Mouse (Mus musculus): ENCODE results near the gene Stfa2l1. TPM values are rescaled to one million over a fixed set of nuclear protein-coding genes. Genes with fewer than 3 reads are reported as not detected.
"Not testable (repeated sequence)": the region's sequence is repeated elsewhere in the genome, so short reads cannot be mapped to it uniquely, and the experiment has no call there.

Gene Stfa2l1
- not detected in 2 replicates for total RNA-seq (2021)
- long read RNA-seq: 0 reads

- no peak for DNase-seq
Measured at GRCm38 (mm10) chr16:36156402-36156975, at the start of gene Stfa2l1. Stfa2l1 (plus strand) TSS chr16:36156811.

DNA sequence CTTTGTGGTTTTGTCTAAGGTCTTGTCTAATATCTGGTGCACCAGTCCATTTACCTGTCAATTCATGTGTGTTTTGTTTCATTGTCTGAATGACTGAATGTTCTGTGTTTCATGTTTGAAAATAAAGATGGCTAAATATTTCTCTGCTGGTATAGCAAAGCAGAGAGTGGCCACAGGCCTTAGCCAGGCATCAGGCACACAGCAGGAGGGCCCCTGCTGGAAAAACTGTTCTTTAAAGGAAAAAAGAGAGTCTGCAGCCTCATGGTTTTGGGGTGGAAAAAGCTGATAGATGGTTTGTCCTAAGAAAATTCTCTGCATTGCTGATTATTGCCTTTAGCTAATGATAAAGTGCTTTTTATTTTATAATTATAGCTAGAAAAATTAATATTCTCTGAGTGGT is 45.1 kb upstream of the Stfa2l1 start:
- DNase-seq: not testable (repeated sequence)

DNA sequence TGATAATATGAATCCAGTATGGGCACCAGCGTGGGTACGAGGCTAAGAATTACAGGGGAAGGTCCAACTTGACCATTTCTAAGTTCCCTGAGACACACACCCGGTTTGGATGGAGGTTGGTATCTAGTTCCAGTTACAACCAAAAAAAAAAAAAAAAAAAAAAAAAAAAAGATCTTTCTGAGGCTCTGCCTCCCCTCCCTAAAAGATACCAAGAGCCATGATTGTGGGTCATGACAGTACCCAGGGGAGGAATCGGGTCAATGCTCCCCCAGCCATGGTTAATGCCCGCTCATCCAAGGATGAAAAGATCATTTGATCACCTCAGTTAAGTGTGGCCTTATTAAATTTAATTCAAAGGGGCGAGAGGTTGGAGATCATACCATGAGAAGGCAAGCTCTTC is 40.9 kb upstream of the Stfa2l1 start:
- DNase-seq: not testable (repeated sequence)

GRCm38 (mm10) chr16:36128092-36128491 is 28.5 kb upstream of the Stfa2l1 start:
- DNase-seq: no peak

GRCm38 (mm10) chr16:36131141-36131540 is 25.5 kb upstream of the Stfa2l1 start, which contains the start of gene Csta1:
Csta1 (minus strand) TSS chr16:36131241.
- DNase-seq: no peak

DNA sequence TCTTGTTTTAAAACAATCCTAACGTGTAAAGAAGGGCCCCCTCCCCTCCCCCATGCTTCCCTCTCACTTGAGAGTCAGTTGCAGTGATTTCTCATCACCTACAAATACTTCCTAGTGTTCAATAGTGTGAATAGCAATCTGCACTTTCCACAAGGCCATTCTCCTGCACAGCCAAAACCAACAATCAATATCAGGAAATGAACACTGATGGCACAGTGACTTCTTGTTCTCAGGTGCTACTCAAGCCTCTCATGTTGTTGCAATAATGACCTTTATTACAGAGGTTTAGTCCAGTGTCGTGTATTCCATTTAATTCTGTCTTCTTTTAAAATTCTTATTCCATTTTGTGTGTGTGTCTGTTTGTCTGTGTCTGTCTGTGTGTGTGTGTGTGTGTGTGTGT is 18.4 kb upstream of the Stfa2l1 start:
- no peak for DNase-seq

GRCm38 (mm10) chr16:36167841-36168240 is 11.2 kb downstream of the Stfa2l1 start:
- DNase-seq: not testable (repeated sequence)

DNA sequence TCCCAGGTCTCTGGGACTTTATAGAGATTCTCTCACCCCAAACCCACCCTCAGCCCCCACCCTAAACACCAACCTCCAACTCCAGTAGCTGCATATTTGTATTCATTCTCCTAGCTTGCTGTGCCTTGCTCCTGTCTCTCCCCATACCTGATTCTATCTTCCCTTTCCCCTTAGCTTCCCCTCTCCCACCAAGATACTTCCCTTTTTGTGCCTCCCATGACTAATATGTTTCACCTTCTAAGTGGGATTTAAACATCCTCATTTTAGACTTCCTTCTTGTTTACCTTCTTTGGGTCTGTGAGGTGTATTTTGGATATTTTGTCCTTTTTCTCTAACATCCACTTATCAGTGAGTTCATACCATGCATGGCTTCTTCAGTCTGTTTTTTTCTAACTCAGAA is 19.5 kb downstream of the Stfa2l1 start:
- DNase-seq: no peak

GRCm38 (mm10) chr16:36179910-36180309 is 23.3 kb downstream of the Stfa2l1 start:
- DNase-seq: no peak

DNA sequence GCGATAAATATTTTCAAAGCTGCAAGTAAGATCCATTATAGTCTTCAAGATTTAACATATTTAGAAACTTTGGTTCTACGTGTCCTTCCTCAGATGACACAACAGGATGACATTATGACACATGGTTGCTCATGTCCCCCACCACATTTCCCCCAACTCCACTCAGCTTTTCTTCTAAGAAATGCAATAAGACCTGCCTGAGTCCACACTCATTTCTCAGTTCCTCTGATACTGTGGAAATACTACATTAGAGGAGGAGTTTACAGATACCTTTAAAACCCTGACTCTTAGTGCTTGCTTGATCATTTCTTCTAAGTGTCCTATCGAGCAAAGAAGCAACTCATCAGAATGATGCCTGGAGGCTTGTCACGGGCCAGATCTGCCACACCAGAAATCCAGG is 27.3 kb downstream of the Stfa2l1 start, which contains the start of gene Gm5483:
TSS of gene Gm5483 (plus strand) at position 301 of the 400 bp plus-strand sequence.
- DNase-seq: not testable (repeated sequence)

DNA sequence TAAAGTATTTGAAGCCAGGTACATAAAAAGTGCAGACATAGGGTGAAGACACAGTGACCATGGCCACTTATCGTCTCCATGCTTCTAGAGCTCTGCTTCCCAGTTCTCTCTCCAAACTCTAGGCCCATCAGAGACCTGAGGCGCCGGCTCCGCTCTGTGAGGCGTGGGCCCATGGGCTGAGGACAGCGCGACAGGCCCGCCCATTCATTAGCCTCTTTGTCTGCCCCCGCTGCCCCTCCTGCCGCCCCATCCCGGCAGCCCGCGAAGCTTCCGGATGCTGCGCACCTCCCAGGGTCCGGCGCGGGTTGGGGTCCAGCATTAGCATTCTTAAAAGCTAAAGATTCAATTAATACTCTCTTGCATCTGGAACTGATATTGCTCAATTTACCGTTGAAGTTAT is 42.6 kb downstream of the Stfa2l1 start:
- no peak for DNase-seq

GRCm38 (mm10) chr16:36203846-36204245 is 47.2 kb downstream of the Stfa2l1 start:
- no peak for DNase-seq

GRCm38 (mm10) chr16:36205684-36206083 is 49.1 kb downstream of the Stfa2l1 start:
- not testable (repeated sequence) for DNase-seq

DNA sequence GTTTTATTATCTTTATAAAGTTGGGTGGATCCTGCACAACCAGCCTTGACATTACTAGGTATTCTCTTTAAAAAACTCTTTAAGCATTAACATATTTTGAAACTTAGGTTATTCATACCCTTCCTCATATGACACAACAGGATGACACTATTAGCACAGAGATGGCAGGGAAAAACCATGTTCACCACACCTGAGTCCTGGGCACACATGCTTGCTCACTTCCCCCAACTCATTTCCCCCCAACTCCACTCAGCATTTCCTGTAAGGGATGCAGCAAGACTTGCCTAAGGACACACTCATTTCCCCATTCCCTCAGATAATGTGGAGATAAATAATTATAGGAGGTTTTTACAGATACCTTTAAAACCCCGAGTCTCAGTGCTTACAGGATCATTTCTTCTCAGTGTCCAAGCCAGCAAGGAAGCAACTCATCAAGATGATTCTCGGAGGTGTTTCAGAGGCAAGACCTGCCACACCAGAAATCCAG is 53.4 kb downstream of the Stfa2l1 start, which contains the start of gene Gm5416:
TSS of gene Gm5416 (plus strand) at position 437 of the 487 bp plus-strand sequence.
- DNase-seq: no peak

Other genes starting within 250 kb of the Stfa2l1 start
- 10.0 and 14.3 TPM in 2 replicates for gene Parp9, start 218.3 kb upstream of the Stfa2l1 start, total RNA-seq (2021)
- 6.9 and 10.8 TPM in 2 replicates for gene Dtx3l, start 217.7 kb upstream of the Stfa2l1 start, total RNA-seq (2021)
- 62.0 and 69.0 TPM in 2 replicates for gene Kpna1, start 178.1 kb upstream of the Stfa2l1 start, total RNA-seq (2021)
- gene Wdr5b, start 115.6 kb upstream of the Stfa2l1 start, total RNA-seq (2021): 5.7 and 5.9 TPM in 2 replicates
- gene Fam162a, start 85.2 kb upstream of the Stfa2l1 start, total RNA-seq (2021): 164 TPM in 2 replicates
- gene Ccdc58, start 85.1 kb upstream of the Stfa2l1 start, total RNA-seq (2021): 54.1 and 66.4 TPM in 2 replicates
- gene Csta1, start 25.6 kb upstream of the Stfa2l1 start, total RNA-seq (2021): not detected in 2 replicates
- gene Gm5483, start 27.4 kb downstream of the Stfa2l1 start, total RNA-seq (2021): not detected in 2 replicates
- not detected in 2 replicates for gene Gm5416, start 53.6 kb downstream of the Stfa2l1 start, total RNA-seq (2021)
- 1.1 TPM in 1 of 2 replicates, not detected in the other for gene 2010005H15Rik, start 64.7 kb downstream of the Stfa2l1 start, total RNA-seq (2021)
- gene Stfa1, start 120.1 kb downstream of the Stfa2l1 start, total RNA-seq (2021): not detected in 2 replicates
- gene BC117090, start 177.5 kb downstream of the Stfa2l1 start, total RNA-seq (2021): not detected in 2 replicates
- gene BC100530, start 210.9 kb downstream of the Stfa2l1 start, total RNA-seq (2021): not detected in 2 replicates

Measured in adrenal gland, postnatal 25 days (tissue).